Mouse (Mus musculus) intestine, postnatal 0 days (tissue): Measurements from ENCODE around the gene Atp2b2. TPM values are rescaled to one million over a fixed set of nuclear protein-coding genes. Genes with fewer than 3 reads are reported as not detected.

Source experiments
- ATAC-seq: fragments of 200-750 bp; cut with Nextera tagmentation; 2 replicates; pipeline ENCODE4 v1.8.0; 2017; ENCODE audit warnings: mild to moderate bottlenecking, moderate TSS enrichment, moderate library complexity
- H3K27ac ChIP-seq: fragments of 300-500 bp; sonication (generic); 2 replicates; pipeline ENCODE4 v1.5.1; 2014; ENCODE audit warnings: mild to moderate bottlenecking, low read depth, low read length, moderate library complexity
- H3K27me3 ChIP-seq: fragments of 300-500 bp; sonication (generic); replicated peaks from 2 replicates; pipeline ENCODE4 v1.6.1; 2014; ENCODE audit warnings: low read length, mixed read lengths; ENCODE audit not compliant: control insufficient read depth, insufficient read depth
- H3K36me3 ChIP-seq: fragments of 300-500 bp; sonication (generic); 2 replicates; pipeline ENCODE4 v1.6.1; 2014; ENCODE audit warnings: mild to moderate bottlenecking, moderate library complexity; ENCODE audit not compliant: control insufficient read depth, insufficient read depth
- H3K4me1 ChIP-seq: fragments of 300-500 bp; sonication (generic); replicated peaks from 2 replicates; pipeline ENCODE4 v1.6.1; 2014; ENCODE audit warnings: antibody characterized with exemption, low read length, mixed read lengths; ENCODE audit not compliant: control insufficient read depth, insufficient read depth
- H3K4me2 ChIP-seq: fragments of 300-500 bp; sonication (generic); replicated peaks from 2 replicates; pipeline ENCODE4 v1.6.1; 2014; ENCODE audit warnings: low read depth, mild to moderate bottlenecking, moderate library complexity
- H3K4me3 ChIP-seq: fragments of 300-500 bp; sonication (generic); 2 replicates; pipeline ENCODE4 v1.5.1; 2014; ENCODE audit warnings: low read depth, low read length
- H3K9ac ChIP-seq: fragments of 300-500 bp; sonication (generic); 2 replicates; pipeline ENCODE4 v1.6.1; 2014; ENCODE audit warnings: mild to moderate bottlenecking, low read depth, low read length
- H3K9me3 ChIP-seq: fragments of 300-500 bp; sonication (generic); 2 replicates; pipeline ENCODE4 v1.6.1; 2016; ENCODE audit warnings: mixed run types; ENCODE audit not compliant: control insufficient read depth
- CTCF ChIP-seq: sonication (generic); IDR thresholded peaks from 2 replicates; pipeline ENCODE4 v1.5.1; 2016; ENCODE audit warnings: low read depth, mild to moderate bottlenecking, control low read depth, antibody characterized with exemption, moderate library complexity
- WGBS: fragments of 180-500 bp; shearing (Covaris S2); extraction: QIAGEN DNeasy Blood & Tissue Kit; methylation state at CpG from one replicate; pipeline ENCODE4 v1.1.7; 2014; 5-methylcytosine and 5-hydroxymethylcytosine counted together
- polyA plus RNA-seq: library from polyadenylated mRNA; unstranded; fragments of >200 nt; fragmentation: Nextera tagmentation; extraction: Ambion mirVana; gene quantifications from 2 replicates; pipeline ENCODE4 v1.2.1, GENCODE M21; 2015

Gene Atp2b2
- polyA plus RNA-seq, 1 experiment from 2014 or later, result 0.48 TPM

GRCm38 (mm10) chr6:113988521-113988920, 53.9 kb downstream of the Atp2b2 start:
- H3K4me3 ChIP-seq, result no peak overlapping the region
- no peak for ATAC-seq
- no peak for TF ChIP-seq CTCF
- no peaks in the 10 kb centered on the region for H3K4me1 ChIP-seq
- no peaks in the 10 kb centered on the region for H3K36me3 ChIP-seq
- 77% methylated on average over 2 of the region's 2 CpGs for WGBS
- H3K27me3 ChIP-seq, result no peaks in the 10 kb centered on the region
- H3K9me3 ChIP-seq, result no peaks in the 10 kb centered on the region
- H3K9ac ChIP-seq, result no peak overlapping the region
- no peak overlapping the region for H3K27ac ChIP-seq
- no peak overlapping the region for H3K4me2 ChIP-seq

GRCm38 (mm10) chr6:113986671-113987070, 55.7 kb downstream of the Atp2b2 start:
- Histone ChIP-seq H3K36me3 (no peaks in the 10 kb centered on the region), H3K4me2 (no peak overlapping the region), H3K27me3 (no peaks in the 10 kb centered on the region), H3K4me1 (no peaks in the 10 kb centered on the region), H3K4me3 (no peak overlapping the region), H3K27ac (no peak overlapping the region), H3K9me3 (no peaks in the 10 kb centered on the region), H3K9ac (no peak overlapping the region)
- 74% methylated on average over 4 of the region's 4 CpGs for WGBS
- no peak for ATAC-seq
- no peak for TF ChIP-seq CTCF

GRCm38 (mm10) chr6:113978673-113979072, 63.7 kb downstream of the Atp2b2 start:
- H3K9ac ChIP-seq, result no peak overlapping the region
- no peak overlapping the region for H3K4me2 ChIP-seq
- no peak for ATAC-seq
- no peaks in the 10 kb centered on the region for H3K4me1 ChIP-seq
- TF ChIP-seq CTCF, result no peak
- 82% methylated on average over 8 of the region's 8 CpGs for WGBS
- H3K36me3 ChIP-seq, result no peaks in the 10 kb centered on the region
- H3K4me3 ChIP-seq, result no peak overlapping the region
- no peaks in the 10 kb centered on the region for H3K27me3 ChIP-seq
- no peaks in the 10 kb centered on the region for H3K9me3 ChIP-seq
- H3K27ac ChIP-seq, result no peak overlapping the region

- ATAC-seq, result no peak
- H3K27ac ChIP-seq, result no peak overlapping the region
- no peaks in the 10 kb centered on the region for H3K36me3 ChIP-seq
- no peaks in the 10 kb centered on the region for H3K27me3 ChIP-seq
- H3K9ac ChIP-seq, result no peak overlapping the region
- TF ChIP-seq CTCF, result no peak
- no peaks in the 10 kb centered on the region for H3K4me1 ChIP-seq
- 41% methylated on average over 5 of the region's 5 CpGs for WGBS
- H3K9me3 ChIP-seq, result no peaks in the 10 kb centered on the region
- H3K4me2 ChIP-seq, result no peak overlapping the region
- H3K4me3 ChIP-seq, result no peak overlapping the region
These were observed 64.2 kb downstream of the Atp2b2 start for GRCm38 (mm10) chr6:113978091-113978650.

GRCm38 (mm10) chr6:113970900-113971299, 71.5 kb downstream of the Atp2b2 start:
- Histone ChIP-seq H3K9ac (no peak overlapping the region), H3K9me3 (no peaks in the 10 kb centered on the region), H3K4me2 (no peak overlapping the region), H3K36me3 (no peaks in the 10 kb centered on the region), H3K4me3 (no peak overlapping the region), H3K27me3 (no peaks in the 10 kb centered on the region), H3K27ac (no peak overlapping the region), H3K4me1 (no peaks in the 10 kb centered on the region)
- WGBS, result 92% methylated on average over 2 of the region's 2 CpGs
- no peak for ATAC-seq
- TF ChIP-seq CTCF, result no peak

GRCm38 (mm10) chr6:113970464-113970863, 71.9 kb downstream of the Atp2b2 start:
- Histone ChIP-seq H3K9me3 (no peaks in the 10 kb centered on the region), H3K4me3 (no peak overlapping the region), H3K27ac (no peak overlapping the region), H3K36me3 (no peaks in the 10 kb centered on the region), H3K4me1 (no peaks in the 10 kb centered on the region), H3K27me3 (no peaks in the 10 kb centered on the region), H3K4me2 (no peak overlapping the region), H3K9ac (no peak overlapping the region)
- no peak for TF ChIP-seq CTCF
- ATAC-seq, result no peak
- WGBS, result 48% methylated on average over 9 of the region's 9 CpGs

- Histone ChIP-seq H3K4me1 (no peaks in the 10 kb centered on the region), H3K4me3 (no peak overlapping the region), H3K9ac (no peak overlapping the region), H3K36me3 (no peaks in the 10 kb centered on the region), H3K4me2 (no peak overlapping the region), H3K27ac (no peak overlapping the region), H3K27me3 (no peaks in the 10 kb centered on the region), H3K9me3 (no peaks in the 10 kb centered on the region)
- no peak for TF ChIP-seq CTCF
- no peak for ATAC-seq
- WGBS, result 44% methylated on average over 3 of the region's 3 CpGs
These were observed 72.7 kb downstream of the Atp2b2 start for GRCm38 (mm10) chr6:113969751-113970150.
